Mouse (Mus musculus): ENCODE data around the gene Slit2. TPM values are rescaled to one million over a fixed set of nuclear protein-coding genes. Genes with fewer than 3 reads are reported as not detected.
A peak's percentile ranks its signal among the peaks of the same experiment; 100 is the strongest.
"Not testable (repeated sequence)": the region's sequence is repeated elsewhere in the genome, so short reads cannot be mapped to it uniquely, and the experiment has no call there.

Gene Slit2
- polyA plus RNA-seq, 1 experiment from 2014 or later: 32.6 TPM

DNA sequence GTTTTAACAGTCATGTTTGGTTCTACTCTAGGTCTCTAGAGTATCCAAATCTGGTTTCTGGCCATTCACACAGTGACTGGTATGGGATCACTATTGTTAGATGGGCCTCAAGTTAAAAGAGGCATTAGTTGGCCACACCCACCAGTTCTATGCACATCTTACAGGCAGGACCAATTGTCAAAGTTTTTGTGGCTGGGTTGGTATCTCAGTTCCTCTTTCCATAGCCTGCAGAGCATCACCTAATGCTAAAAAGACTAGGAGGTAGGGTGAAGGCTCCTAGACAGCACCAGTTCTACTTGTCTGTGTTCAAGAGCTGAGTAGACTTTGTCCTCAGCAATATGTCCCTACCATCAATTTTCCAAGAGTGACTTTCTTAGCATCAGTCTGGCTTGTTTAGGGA, 216.4 kb downstream of the Slit2 start:
- no peaks in the 10 kb centered on the region for H3K27me3 ChIP-seq (ENCODE audit: insufficient read depth, low read length)
- no peaks in the 10 kb centered on the region for H3K4me1 ChIP-seq (ENCODE audit: insufficient read depth, low read length)
- H3K27ac ChIP-seq (ENCODE audit: low read length): no peak overlapping the region
- no peaks in the 10 kb centered on the region for H3K9me3 ChIP-seq (ENCODE audit: low read length)
- no peak for ATAC-seq (ENCODE audit: low FRiP score, low TSS enrichment)
- 0 out of 2 replicates have a peak, but pooled peaks cover 5% of the 10 kb centered on the region for H3K36me3 ChIP-seq (ENCODE audit: insufficient read depth, low read length)
- no peak overlapping the region for H3K4me3 ChIP-seq (ENCODE audit: low read length)
- H3K4me2 ChIP-seq (replicated peaks; ENCODE audit: low read depth, low read length): no peak overlapping the region
- no peak overlapping the region for H3K9ac ChIP-seq (replicated peaks; ENCODE audit: low read length)

DNA sequence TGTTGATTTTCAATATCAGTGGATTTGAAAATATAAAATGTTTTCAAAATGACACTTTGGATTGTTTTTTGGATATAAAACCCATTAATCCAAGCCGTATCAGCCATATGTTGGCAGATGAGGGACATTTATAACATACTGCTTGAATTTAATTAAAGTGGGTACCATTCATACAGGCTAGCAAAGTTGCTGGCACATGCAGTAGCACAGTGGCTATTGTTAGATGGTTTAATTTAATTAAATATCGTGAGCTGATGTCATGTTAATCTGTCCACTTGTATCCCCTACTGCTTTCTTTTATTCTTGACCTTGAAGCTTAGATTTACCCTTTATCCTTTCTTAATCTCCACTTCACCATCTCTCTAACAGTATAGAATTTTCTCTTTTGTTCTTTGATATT, 232.3 kb downstream of the Slit2 start:
- ATAC-seq (ENCODE audit: low FRiP score, low TSS enrichment): no peak
- Histone ChIP-seq H3K36me3 (ENCODE audit: insufficient read depth, low read length) (0 out of 2 replicates have a peak, but pooled peaks cover 3% of the 10 kb centered on the region), H3K27me3 (ENCODE audit: insufficient read depth, low read length) (no peaks in the 10 kb centered on the region), H3K9me3 (ENCODE audit: low read length) (no peaks in the 10 kb centered on the region), H3K4me3 (ENCODE audit: low read length) (no peak overlapping the region), H3K9ac (replicated peaks; ENCODE audit: low read length) (no peak overlapping the region), H3K4me1 (ENCODE audit: insufficient read depth, low read length) (no peaks in the 10 kb centered on the region), H3K27ac (ENCODE audit: low read length) (no peak overlapping the region), H3K4me2 (replicated peaks; ENCODE audit: low read depth, low read length) (no peak overlapping the region)
- 93% methylated on average over 2 of the region's 2 CpGs for WGBS

DNA sequence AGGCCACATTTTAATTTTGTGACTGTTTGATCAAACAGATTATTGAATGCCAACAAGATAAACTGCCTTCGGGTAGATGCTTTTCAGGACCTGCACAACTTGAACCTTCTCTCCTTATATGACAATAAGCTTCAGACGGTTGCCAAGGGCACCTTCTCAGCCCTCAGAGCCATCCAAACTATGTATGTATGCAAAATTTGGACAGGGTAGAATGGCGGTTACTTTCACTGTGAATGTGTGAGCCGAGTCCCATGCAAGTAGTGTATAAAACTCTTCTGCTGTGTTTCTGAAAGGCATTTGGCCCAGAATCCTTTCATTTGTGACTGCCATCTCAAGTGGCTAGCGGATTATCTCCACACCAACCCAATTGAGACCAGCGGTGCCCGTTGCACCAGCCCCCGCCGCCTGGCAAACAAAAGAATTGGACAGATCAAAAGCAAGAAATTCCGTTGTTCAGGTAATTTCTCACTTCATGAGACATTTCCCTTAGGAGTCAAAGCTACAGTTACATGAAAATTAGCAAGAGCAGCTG, 236.8 kb downstream of the Slit2 start:
- Histone ChIP-seq H3K36me3 (ENCODE audit: insufficient read depth, low read length) (0 out of 2 replicates have a peak, but pooled peaks cover 3% of the 10 kb centered on the region), H3K4me2 (replicated peaks; ENCODE audit: low read depth, low read length) (no peak overlapping the region), H3K27me3 (ENCODE audit: insufficient read depth, low read length) (no peaks in the 10 kb centered on the region), H3K9ac (replicated peaks; ENCODE audit: low read length) (no peak overlapping the region), H3K4me3 (ENCODE audit: low read length) (no peak overlapping the region), H3K4me1 (ENCODE audit: insufficient read depth, low read length) (no peaks in the 10 kb centered on the region), H3K9me3 (ENCODE audit: low read length) (no peaks in the 10 kb centered on the region), H3K27ac (ENCODE audit: low read length) (no peak overlapping the region)
- WGBS: 89% methylated on average over 10 of the region's 10 CpGs
- ATAC-seq (ENCODE audit: low FRiP score, low TSS enrichment): no peak

DNA sequence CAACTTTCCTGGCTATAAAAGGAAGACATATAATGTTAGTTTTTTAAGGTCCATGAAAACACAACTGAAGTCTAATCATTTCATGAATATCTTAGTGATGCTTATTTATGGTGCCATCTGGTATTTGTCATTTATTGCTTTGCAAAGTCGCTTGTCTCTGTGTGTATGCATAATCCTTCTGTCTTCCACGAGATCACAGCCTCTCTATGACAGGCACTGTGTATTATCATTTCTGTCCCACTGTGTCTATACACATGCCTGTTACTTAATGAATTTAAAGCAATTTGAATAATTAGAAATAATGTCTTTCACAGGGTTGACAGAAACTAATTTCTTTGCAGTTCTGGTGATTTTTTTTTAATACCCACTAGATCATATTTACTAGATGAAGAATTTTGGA, 242.6 kb downstream of the Slit2 start:
- H3K36me3 ChIP-seq (ENCODE audit: insufficient read depth, low read length): no peaks in the 10 kb centered on the region
- H3K27me3 ChIP-seq (ENCODE audit: insufficient read depth, low read length): no peaks in the 10 kb centered on the region
- WGBS: 63% methylated on average over 2 of the region's 2 CpGs
- H3K9me3 ChIP-seq (ENCODE audit: low read length): no peaks in the 10 kb centered on the region
- H3K9ac ChIP-seq (replicated peaks; ENCODE audit: low read length): no peak overlapping the region
- H3K4me1 ChIP-seq (ENCODE audit: insufficient read depth, low read length): no peaks in the 10 kb centered on the region
- H3K4me2 ChIP-seq (replicated peaks; ENCODE audit: low read depth, low read length): no peak overlapping the region
- no peak for ATAC-seq (ENCODE audit: low FRiP score, low TSS enrichment)
- no peak overlapping the region for H3K4me3 ChIP-seq (ENCODE audit: low read length)
- no peak overlapping the region for H3K27ac ChIP-seq (ENCODE audit: low read length)

DNA sequence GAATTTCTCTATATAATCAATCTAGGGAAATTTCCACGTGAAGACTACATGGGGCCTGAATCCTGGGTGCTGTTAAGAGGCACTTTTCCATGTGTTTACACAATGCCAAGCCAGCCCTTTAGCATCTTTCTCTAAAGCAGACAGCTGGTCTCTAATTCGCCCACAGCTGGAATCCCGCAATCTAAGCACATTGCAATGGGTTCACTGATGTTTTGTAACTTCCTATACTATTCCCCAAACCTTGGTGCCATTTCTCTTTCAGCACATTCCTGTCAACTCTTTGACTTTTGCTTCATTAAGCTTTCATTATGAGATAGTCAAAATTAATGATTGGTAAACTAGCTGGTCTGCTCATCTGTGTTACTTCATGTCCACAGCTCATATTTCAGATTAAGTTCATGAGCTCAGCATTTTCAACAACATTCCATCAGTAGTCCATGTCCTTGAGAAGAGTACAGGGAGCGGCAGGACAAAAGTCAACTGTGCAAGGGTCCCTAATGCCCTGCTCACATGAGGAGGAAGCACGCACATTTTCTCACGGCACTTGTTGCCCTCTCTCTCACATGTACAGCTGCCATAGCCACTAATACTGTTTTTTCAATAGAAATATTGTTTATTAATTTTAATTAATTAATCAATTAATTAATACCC, 247.6 kb downstream of the Slit2 start:
- no peak overlapping the region for H3K4me2 ChIP-seq (replicated peaks; ENCODE audit: low read depth, low read length)
- WGBS: 66% methylated on average over 6 of the region's 6 CpGs
- peak; percentile 57; the same call in 1 of the 2 replicates for ATAC-seq (ENCODE audit: low FRiP score, low TSS enrichment)
- H3K9ac ChIP-seq (replicated peaks; ENCODE audit: low read length): no peak overlapping the region
- no peak overlapping the region for H3K4me3 ChIP-seq (ENCODE audit: low read length)
- H3K27ac ChIP-seq (ENCODE audit: low read length): no peak overlapping the region
- H3K36me3 ChIP-seq (ENCODE audit: insufficient read depth, low read length): no peaks in the 10 kb centered on the region
- no peaks in the 10 kb centered on the region for H3K4me1 ChIP-seq (ENCODE audit: insufficient read depth, low read length)
- no peaks in the 10 kb centered on the region for H3K9me3 ChIP-seq (ENCODE audit: low read length)
- H3K27me3 ChIP-seq (ENCODE audit: insufficient read depth, low read length): no peaks in the 10 kb centered on the region

DNA sequence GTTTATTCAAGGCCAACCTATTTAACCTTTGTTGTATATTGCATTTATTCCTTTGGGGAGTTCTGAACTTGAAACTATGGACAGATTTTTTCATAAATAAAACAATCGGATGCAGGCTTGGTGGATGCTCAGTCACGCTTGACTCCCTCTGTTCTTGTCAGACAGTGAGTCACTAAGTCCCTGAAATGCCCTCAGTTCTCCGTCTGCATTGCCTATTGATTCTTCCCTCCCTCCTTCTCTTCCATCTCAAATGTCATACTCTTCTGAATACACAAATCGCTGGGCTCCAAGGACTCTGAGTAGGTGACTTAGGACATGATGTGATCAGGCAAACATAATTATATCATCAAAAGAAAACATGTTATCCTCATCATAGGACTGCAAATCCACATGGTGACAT, 251.8 kb downstream of the Slit2 start:
- H3K27me3 ChIP-seq (ENCODE audit: insufficient read depth, low read length): no peaks in the 10 kb centered on the region
- no peak overlapping the region for H3K4me2 ChIP-seq (replicated peaks; ENCODE audit: low read depth, low read length)
- no peak overlapping the region for H3K4me3 ChIP-seq (ENCODE audit: low read length)
- no peak overlapping the region for H3K27ac ChIP-seq (ENCODE audit: low read length)
- ATAC-seq (ENCODE audit: low FRiP score, low TSS enrichment): 0 out of 2 replicates have a peak, but pooled peaks have one; percentile 27
- 68% methylated on average over 4 of the region's 4 CpGs for WGBS
- peaks cover 4% of the 10 kb centered on the region; the same call in 1 of the 2 replicates for H3K36me3 ChIP-seq (ENCODE audit: insufficient read depth, low read length)
- no peaks in the 10 kb centered on the region for H3K4me1 ChIP-seq (ENCODE audit: insufficient read depth, low read length)
- no peak overlapping the region for H3K9ac ChIP-seq (replicated peaks; ENCODE audit: low read length)
- no peaks in the 10 kb centered on the region for H3K9me3 ChIP-seq (ENCODE audit: low read length)

DNA sequence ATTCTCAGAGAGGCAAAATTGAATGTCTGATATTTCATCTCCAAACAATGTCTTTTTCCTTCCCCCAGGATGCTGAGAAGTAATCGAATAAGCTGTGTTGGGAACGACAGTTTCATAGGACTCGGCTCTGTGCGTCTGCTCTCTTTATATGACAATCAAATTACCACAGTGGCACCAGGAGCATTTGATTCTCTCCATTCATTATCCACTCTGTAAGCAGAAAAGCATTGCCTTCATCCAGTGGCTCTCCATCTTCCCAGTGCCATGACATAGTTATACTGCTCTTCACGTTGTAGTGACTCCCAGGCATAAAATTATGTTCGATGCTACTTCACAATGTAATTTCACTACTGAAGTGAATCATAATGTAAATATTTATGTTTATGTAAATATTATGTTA, 252.3 kb downstream of the Slit2 start:
- Histone ChIP-seq H3K4me3 (ENCODE audit: low read length) (no peak overlapping the region), H3K9me3 (ENCODE audit: low read length) (no peaks in the 10 kb centered on the region), H3K4me1 (ENCODE audit: insufficient read depth, low read length) (no peaks in the 10 kb centered on the region), H3K27me3 (ENCODE audit: insufficient read depth, low read length) (no peaks in the 10 kb centered on the region), H3K36me3 (ENCODE audit: insufficient read depth, low read length) (peaks cover 4% of the 10 kb centered on the region; the same call in 1 of the 2 replicates), H3K27ac (ENCODE audit: low read length) (no peak overlapping the region), H3K9ac (replicated peaks; ENCODE audit: low read length) (no peak overlapping the region), H3K4me2 (replicated peaks; ENCODE audit: low read depth, low read length) (no peak overlapping the region)
- WGBS: 87% methylated on average over 6 of the region's 6 CpGs
- ATAC-seq (ENCODE audit: low FRiP score, low TSS enrichment): no peak

DNA sequence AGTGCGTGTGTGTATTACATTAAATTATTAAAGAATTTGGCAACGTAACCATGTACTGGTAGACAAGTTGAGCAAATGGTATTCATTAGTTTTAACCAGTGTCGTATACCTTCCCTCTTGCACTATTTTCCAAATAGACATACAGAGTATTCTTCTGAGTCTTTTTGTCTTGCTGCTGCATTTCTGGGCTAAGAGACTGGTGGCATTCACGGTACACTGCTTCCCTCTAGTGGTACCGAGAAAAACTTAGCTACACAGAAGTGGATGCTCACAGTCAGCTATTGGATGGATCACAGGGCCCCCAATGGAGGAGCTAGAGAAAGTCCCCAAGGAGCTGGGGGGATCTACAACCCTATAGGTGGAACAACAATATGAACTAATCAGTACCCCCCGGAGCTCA, 257.8 kb downstream of the Slit2 start:
- not testable (repeated sequence) for H3K9ac ChIP-seq (replicated peaks; ENCODE audit: low read length); H3K4me1 ChIP-seq (ENCODE audit: insufficient read depth, low read length); H3K27ac ChIP-seq (ENCODE audit: low read length); H3K27me3 ChIP-seq (ENCODE audit: insufficient read depth, low read length); H3K36me3 ChIP-seq (ENCODE audit: insufficient read depth, low read length); H3K4me3 ChIP-seq (ENCODE audit: low read length); H3K9me3 ChIP-seq (ENCODE audit: low read length); H3K4me2 ChIP-seq (replicated peaks; ENCODE audit: low read depth, low read length)
- WGBS: 41% methylated on average over 6 of the region's 6 CpGs
- ATAC-seq (ENCODE audit: low FRiP score, low TSS enrichment): peak; percentile 69; the same call in 1 of the 2 replicates

DNA sequence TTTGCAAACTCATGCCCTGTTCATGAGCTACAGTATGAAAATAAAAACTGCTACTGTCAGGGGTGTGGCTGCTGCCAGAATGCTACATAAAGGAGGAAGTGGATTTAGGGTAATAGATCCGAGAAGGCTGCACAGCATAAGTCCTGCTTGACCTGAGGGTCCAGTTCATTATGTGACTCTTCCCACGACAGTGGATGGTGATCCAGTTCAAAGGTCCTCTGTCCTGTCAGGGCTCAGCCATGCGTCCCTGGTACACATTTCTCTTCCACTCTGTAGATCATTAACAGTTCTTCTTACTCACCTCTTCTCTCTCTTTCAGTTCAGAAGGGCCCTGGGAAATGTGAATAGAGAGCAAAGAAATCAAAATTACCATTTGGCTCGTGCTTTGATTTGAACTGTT, 265.4 kb downstream of the Slit2 start:
- H3K27ac ChIP-seq (ENCODE audit: low read length): no peak overlapping the region
- no peak overlapping the region for H3K4me2 ChIP-seq (replicated peaks; ENCODE audit: low read depth, low read length)
- no peak overlapping the region for H3K4me3 ChIP-seq (ENCODE audit: low read length)
- H3K9me3 ChIP-seq (ENCODE audit: low read length): no peaks in the 10 kb centered on the region
- no peaks in the 10 kb centered on the region for H3K27me3 ChIP-seq (ENCODE audit: insufficient read depth, low read length)
- no peaks in the 10 kb centered on the region for H3K4me1 ChIP-seq (ENCODE audit: insufficient read depth, low read length)
- peak; percentile 96 for ATAC-seq (ENCODE audit: low FRiP score, low TSS enrichment)
- H3K36me3 ChIP-seq (ENCODE audit: insufficient read depth, low read length): 0 out of 2 replicates have a peak, but pooled peaks cover 3% of the 10 kb centered on the region
- 53% methylated on average over 4 of the region's 4 CpGs for WGBS
- H3K9ac ChIP-seq (replicated peaks; ENCODE audit: low read length): no peak overlapping the region

DNA sequence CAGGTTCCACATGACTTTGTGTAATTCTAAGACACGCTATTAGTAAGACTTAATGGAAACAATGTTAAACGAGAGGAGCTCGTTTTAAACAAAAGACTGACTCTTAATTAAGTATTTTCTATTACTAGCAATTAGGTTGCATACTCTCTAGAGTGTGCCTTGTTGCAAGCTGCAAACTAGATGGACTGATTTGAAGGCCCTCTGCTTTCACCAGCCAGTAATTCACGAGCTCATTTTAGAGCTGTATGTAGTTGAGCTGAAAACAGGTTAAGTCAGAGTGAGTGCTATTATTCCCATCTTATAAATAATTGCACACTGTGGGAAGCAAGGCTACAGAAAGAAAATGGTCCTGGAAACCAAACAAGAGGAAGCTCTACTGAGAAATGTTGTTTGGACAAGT, 294.6 kb downstream of the Slit2 start:
- H3K27me3 ChIP-seq (ENCODE audit: insufficient read depth, low read length): no peaks in the 10 kb centered on the region
- no peak overlapping the region for H3K9ac ChIP-seq (replicated peaks; ENCODE audit: low read length)
- no peaks in the 10 kb centered on the region for H3K4me1 ChIP-seq (ENCODE audit: insufficient read depth, low read length)
- WGBS: 77% methylated on average over 4 of the region's 4 CpGs
- H3K4me3 ChIP-seq (ENCODE audit: low read length): no peak overlapping the region
- H3K27ac ChIP-seq (ENCODE audit: low read length): no peak overlapping the region
- no peaks in the 10 kb centered on the region for H3K9me3 ChIP-seq (ENCODE audit: low read length)
- H3K36me3 ChIP-seq (ENCODE audit: insufficient read depth, low read length): 0 out of 2 replicates have a peak, but pooled peaks cover 3% of the 10 kb centered on the region
- ATAC-seq (ENCODE audit: low FRiP score, low TSS enrichment): no peak
- no peak overlapping the region for H3K4me2 ChIP-seq (replicated peaks; ENCODE audit: low read depth, low read length)
